Mouse (Mus musculus) intestine, embryonic 15.5 days (tissue): ENCODE data around the gene Zdbf2. TPM values are rescaled to one million over a fixed set of nuclear protein-coding genes. Genes with fewer than 3 reads are reported as not detected.

Experiments
- ATAC-seq: fragments of 200-750 bp; cut with Nextera tagmentation; 2 replicates; pipeline ENCODE4 v1.8.0; 2017; ENCODE audit warnings: moderate TSS enrichment, moderate library complexity
- H3K27ac ChIP-seq: fragments of 300-500 bp; sonication (generic); 2 replicates; pipeline ENCODE4 v1.5.1; 2015; ENCODE audit warnings: mild to moderate bottlenecking, inconsistent platforms
- H3K27me3 ChIP-seq: fragments of 300-500 bp; sonication (generic); replicated peaks from 2 replicates; pipeline ENCODE4 v1.6.1; 2015; ENCODE audit warnings: inconsistent platforms
- H3K36me3 ChIP-seq: fragments of 300-500 bp; sonication (generic); 2 replicates; pipeline ENCODE4 v1.6.1; 2015; ENCODE audit warnings: inconsistent platforms
- H3K4me1 ChIP-seq: fragments of 300-500 bp; sonication (generic); replicated peaks from 2 replicates; pipeline ENCODE4 v1.6.1; 2015; ENCODE audit warnings: inconsistent platforms
- H3K4me2 ChIP-seq: fragments of 300-500 bp; sonication (generic); replicated peaks from 2 replicates; pipeline ENCODE4 v1.6.1; 2015; ENCODE audit warnings: mild to moderate bottlenecking, inconsistent platforms
- H3K4me3 ChIP-seq: fragments of 300-500 bp; sonication (generic); replicated peaks from 2 replicates; pipeline ENCODE4 v1.5.1; 2015; ENCODE audit warnings: inconsistent platforms
- H3K9ac ChIP-seq: fragments of 300-500 bp; sonication (generic); 2 replicates; pipeline ENCODE4 v1.6.1; 2015; ENCODE audit warnings: inconsistent platforms
- H3K9me3 ChIP-seq: fragments of 300-500 bp; sonication (generic); 2 replicates; pipeline ENCODE4 v1.6.1; 2016; ENCODE audit warnings: inconsistent platforms
- WGBS: fragments of 180-500 bp; shearing (Covaris S2); methylation state at CpG from one replicate; pipeline ENCODE4 v1.1.7; 2015; 5-methylcytosine and 5-hydroxymethylcytosine counted together
- polyA plus RNA-seq: library from polyadenylated mRNA; unstranded; fragments of >200 nt; fragmentation: Nextera tagmentation; extraction: Ambion mirVana; gene quantifications from 2 replicates; pipeline ENCODE4 v1.2.1, GENCODE M21; 2015

Zdbf2 gene
- 6.3 and 7.1 TPM in 2 replicates for polyA plus RNA-seq

DNA sequence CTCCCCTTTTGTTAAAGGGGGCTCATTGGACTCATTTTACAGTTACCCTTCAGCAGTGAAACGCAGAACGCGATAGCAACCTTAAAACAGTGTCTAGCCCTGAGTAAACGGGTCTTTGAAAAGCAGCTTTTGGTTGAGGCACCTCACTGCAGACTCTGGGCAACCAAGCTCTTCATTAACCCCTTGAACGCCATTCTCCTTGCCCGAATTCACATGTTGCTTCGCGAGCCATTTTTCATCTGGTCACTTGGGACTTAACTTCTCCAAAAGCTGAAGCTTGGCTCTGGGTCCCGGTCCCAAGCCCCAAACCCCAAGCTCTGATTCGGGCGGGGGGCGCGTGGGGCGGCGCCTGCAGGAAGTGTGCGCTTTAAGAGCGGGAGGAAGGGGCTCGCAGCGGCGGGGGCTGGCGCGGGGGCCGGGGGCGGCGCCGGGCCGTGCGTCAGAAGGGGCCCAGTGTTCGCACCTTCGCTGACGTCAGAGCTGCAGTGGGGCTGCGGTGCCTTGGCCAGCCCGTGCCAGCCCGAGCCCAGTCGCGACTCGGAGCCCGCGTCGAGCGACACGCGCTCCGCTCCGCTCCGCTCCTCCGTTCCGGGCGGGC lies at the start of gene Zdbf2:
TSS of gene Zdbf2 (plus strand) at position 525 of the 598 bp plus-strand sequence.
- Histone ChIP-seq H3K36me3 (no peaks in the 10 kb centered on the region), H3K4me1 (peaks cover 8% of the 10 kb centered on the region; the same call in 1 of the 2 replicates), H3K9me3 (no peaks in the 10 kb centered on the region), H3K27me3 (peaks cover 37% of the 10 kb centered on the region), H3K9ac (peak within 1 kb of the TSS; percentile 62), H3K4me3 (peak within 1 kb of the TSS; percentile 62), H3K27ac (peak within 1 kb of the TSS; percentile 65), H3K4me2 (peak within 1 kb of the TSS; percentile 78)
- WGBS, result under 1% methylated on average over 49 of the region's 49 CpGs
- peak; percentile 90 for ATAC-seq

GRCm38 (mm10) chr1:63225009-63225408 lies 48.1 kb upstream of the Zdbf2 start:
- H3K9me3 ChIP-seq, result no peaks in the 10 kb centered on the region
- no peaks in the 10 kb centered on the region for H3K4me1 ChIP-seq
- H3K9ac ChIP-seq, result no peak overlapping the region
- WGBS, result 50% methylated on average over 4 of the region's 4 CpGs
- H3K36me3 ChIP-seq, result no peaks in the 10 kb centered on the region
- H3K27ac ChIP-seq, result no peak overlapping the region
- no peak overlapping the region for H3K4me2 ChIP-seq
- H3K27me3 ChIP-seq, result no peaks in the 10 kb centered on the region
- H3K4me3 ChIP-seq, result no peak overlapping the region
- no peak for ATAC-seq

GRCm38 (mm10) chr1:63225890-63226289 lies 47.2 kb upstream of the Zdbf2 start:
- Histone ChIP-seq H3K4me3 (no peak overlapping the region), H3K36me3 (no peaks in the 10 kb centered on the region), H3K27me3 (no peaks in the 10 kb centered on the region), H3K9me3 (no peaks in the 10 kb centered on the region), H3K4me2 (no peak overlapping the region), H3K9ac (no peak overlapping the region), H3K27ac (no peak overlapping the region), H3K4me1 (no peaks in the 10 kb centered on the region)
- ATAC-seq, result no peak
- WGBS, result 18% methylated on average over 7 of the region's 7 CpGs

DNA sequence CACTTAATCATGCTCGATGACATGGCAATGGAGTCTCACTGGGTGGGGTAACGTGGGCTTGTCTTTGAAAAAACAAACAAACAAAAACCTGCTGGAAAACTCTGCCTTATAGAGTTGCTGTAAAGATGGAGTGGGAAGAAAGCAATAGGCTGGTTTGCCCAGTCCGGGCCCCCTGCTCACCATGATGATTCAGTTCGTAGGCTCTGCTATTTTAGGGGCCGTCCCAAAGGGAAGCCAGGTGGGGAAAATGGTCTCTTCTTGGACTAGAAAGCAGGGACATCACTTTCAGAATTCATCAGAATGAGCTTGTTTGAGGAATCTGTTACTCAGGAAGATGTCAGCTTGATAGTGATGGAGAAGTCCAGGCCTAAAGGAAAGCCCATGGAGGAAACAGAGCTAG lies 45.8 kb upstream of the Zdbf2 start:
- Histone ChIP-seq H3K9ac (no peak overlapping the region), H3K4me1 (no peaks in the 10 kb centered on the region), H3K36me3 (no peaks in the 10 kb centered on the region), H3K4me3 (no peak overlapping the region), H3K27me3 (no peaks in the 10 kb centered on the region), H3K27ac (no peak overlapping the region), H3K4me2 (no peak overlapping the region), H3K9me3 (no peaks in the 10 kb centered on the region)
- WGBS, result 74% methylated on average over 5 of the region's 5 CpGs
- ATAC-seq, result no peak

DNA sequence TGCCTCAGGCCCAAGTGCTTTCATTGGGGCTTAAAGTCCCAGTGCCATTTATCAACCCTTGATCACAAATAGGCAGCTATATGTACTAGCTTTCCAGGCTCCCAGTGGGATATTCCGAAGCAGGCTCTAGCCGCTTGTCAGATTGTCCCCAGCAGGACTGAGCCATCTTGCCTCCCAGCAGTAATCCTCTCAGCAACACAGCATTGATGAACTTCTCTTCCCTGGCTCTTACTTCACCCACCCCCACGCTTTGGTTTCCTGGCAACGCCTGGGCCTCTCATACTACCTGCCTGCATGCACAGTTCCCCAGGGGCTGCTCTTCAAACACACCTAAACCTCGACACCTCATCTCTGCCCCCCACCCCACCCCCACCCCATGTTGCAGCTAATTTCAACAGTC lies 35.7 kb upstream of the Zdbf2 start:
- WGBS, result 32% methylated on average over 5 of the region's 5 CpGs
- Histone ChIP-seq H3K27ac (no peak overlapping the region), H3K4me2 (no peak overlapping the region), H3K27me3 (no peaks in the 10 kb centered on the region), H3K36me3 (no peaks in the 10 kb centered on the region), H3K9me3 (no peaks in the 10 kb centered on the region), H3K4me3 (no peak overlapping the region), H3K9ac (no peak overlapping the region), H3K4me1 (no peaks in the 10 kb centered on the region)
- no peak for ATAC-seq

GRCm38 (mm10) chr1:63239305-63239704 lies 33.8 kb upstream of the Zdbf2 start:
- H3K4me2 ChIP-seq, result no peak overlapping the region
- no peaks in the 10 kb centered on the region for H3K36me3 ChIP-seq
- no peak for ATAC-seq
- no peak overlapping the region for H3K9ac ChIP-seq
- no peaks in the 10 kb centered on the region for H3K4me1 ChIP-seq
- H3K4me3 ChIP-seq, result no peak overlapping the region
- H3K27me3 ChIP-seq, result peaks cover 3% of the 10 kb centered on the region; the same call in 1 of the 2 replicates
- WGBS, result 52% methylated on average over 4 of the region's 4 CpGs
- H3K27ac ChIP-seq, result no peak overlapping the region
- no peaks in the 10 kb centered on the region for H3K9me3 ChIP-seq

DNA sequence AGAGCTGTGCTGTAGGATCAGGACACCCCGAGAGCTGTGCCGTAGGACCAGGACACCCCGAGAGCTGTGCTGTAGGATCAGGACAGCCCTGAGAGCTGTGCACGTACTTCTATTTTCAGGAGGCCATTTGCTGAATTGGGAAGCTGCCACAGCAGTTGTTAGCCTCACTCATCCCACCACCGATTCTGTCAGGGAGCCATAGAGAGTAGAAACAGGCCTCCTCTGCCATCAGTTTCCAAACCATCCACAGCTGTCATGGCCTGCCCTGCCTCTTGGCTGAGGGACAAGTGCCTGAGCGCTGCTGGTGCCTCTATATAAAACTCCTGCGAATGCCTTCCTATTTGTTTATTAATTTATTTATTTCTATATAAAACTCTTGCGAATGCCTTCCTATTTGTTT lies 33.3 kb upstream of the Zdbf2 start:
- no peak overlapping the region for H3K4me3 ChIP-seq
- no peak overlapping the region for H3K27ac ChIP-seq
- H3K9me3 ChIP-seq, result no peaks in the 10 kb centered on the region
- H3K4me1 ChIP-seq, result no peaks in the 10 kb centered on the region
- WGBS, result 84% methylated on average over 8 of the region's 8 CpGs
- no peak for ATAC-seq
- H3K9ac ChIP-seq, result no peak overlapping the region
- peaks cover 3% of the 10 kb centered on the region; the same call in 1 of the 2 replicates for H3K27me3 ChIP-seq
- no peaks in the 10 kb centered on the region for H3K36me3 ChIP-seq
- no peak overlapping the region for H3K4me2 ChIP-seq

DNA sequence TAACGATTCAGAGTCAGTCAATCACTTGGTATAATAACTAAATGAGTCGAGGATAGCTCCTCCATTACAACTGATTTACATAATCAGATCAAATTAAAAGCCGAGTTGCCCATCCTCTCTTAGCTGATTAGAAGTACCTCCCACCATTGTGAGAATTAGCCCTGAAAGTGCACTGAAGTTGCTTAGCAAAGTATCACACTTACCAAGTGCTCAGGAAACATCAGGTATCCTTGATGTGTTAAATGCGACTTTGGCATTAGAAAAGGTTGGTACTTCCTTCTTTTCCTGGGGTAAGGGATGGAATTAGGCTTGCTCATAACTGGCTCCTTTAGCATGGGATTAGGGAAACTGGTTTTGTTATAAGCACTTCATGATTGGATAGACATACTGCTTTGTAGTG lies 29.2 kb upstream of the Zdbf2 start:
- Histone ChIP-seq H3K4me2 (no peak overlapping the region), H3K27me3 (peaks cover 30% of the 10 kb centered on the region), H3K4me1 (0 out of 2 replicates have a peak, but pooled peaks cover 4% of the 10 kb centered on the region), H3K27ac (no peak overlapping the region), H3K9me3 (no peaks in the 10 kb centered on the region), H3K36me3 (no peaks in the 10 kb centered on the region), H3K9ac (no peak overlapping the region), H3K4me3 (no peak overlapping the region)
- WGBS, result 52% methylated on average over 4 of the region's 4 CpGs
- ATAC-seq, result no peak

GRCm38 (mm10) chr1:63246862-63247521 lies 26.1 kb upstream of the Zdbf2 start:
- Histone ChIP-seq H3K36me3 (no peaks in the 10 kb centered on the region), H3K4me3 (no peak overlapping the region), H3K4me1 (0 out of 2 replicates have a peak, but pooled peaks cover 4% of the 10 kb centered on the region), H3K9ac (no peak overlapping the region), H3K4me2 (peak overlapping the region; percentile 35), H3K27me3 (peaks cover 53% of the 10 kb centered on the region), H3K27ac (no peak overlapping the region), H3K9me3 (no peaks in the 10 kb centered on the region)
- WGBS, result 5% methylated on average over 16 of the region's 16 CpGs
- peak; percentile 41 for ATAC-seq

- H3K9ac ChIP-seq, result peak overlapping the region; percentile 24; the same call in 1 of the 2 replicates
- no peak; the same call in 1 of the 2 replicates for ATAC-seq
- 1% methylated on average over 18 of the region's 18 CpGs for WGBS
Measured at GRCm38 (mm10) chr1:63247831-63248359, 25.2 kb upstream of the Zdbf2 start.

DNA sequence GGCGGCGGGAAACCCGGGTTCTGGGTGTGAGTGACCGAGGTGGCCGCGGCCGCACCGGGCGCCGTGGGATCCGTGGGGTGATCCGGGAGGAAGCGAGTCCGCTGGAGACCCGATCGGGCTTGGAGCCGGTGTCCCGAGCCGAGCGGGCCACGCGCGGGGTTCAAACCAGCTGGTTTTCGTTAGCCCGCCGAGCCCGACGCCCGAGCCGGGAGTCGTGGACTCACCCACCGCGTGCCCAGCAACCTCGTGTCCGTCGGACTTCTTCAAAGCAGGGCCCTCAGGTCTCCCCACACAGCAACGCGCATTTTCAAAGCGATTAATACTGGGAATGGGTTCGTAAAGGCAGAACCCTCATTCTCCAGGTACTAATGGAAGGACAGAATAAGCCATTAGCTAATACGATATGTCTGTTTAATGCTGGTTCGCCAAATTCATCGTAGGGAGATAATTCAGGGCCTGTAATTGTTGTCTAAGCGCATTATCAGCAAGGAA lies 24.7 kb upstream of the Zdbf2 start:
- Histone ChIP-seq H3K36me3 (no peaks in the 10 kb centered on the region), H3K9me3 (no peaks in the 10 kb centered on the region), H3K4me2 (peak overlapping the region; percentile 66), H3K4me1 (0 out of 2 replicates have a peak, but pooled peaks cover 4% of the 10 kb centered on the region), H3K4me3 (peak overlapping the region; percentile 32), H3K27ac (no peak overlapping the region), H3K27me3 (peaks cover 67% of the 10 kb centered on the region), H3K9ac (peak overlapping the region; percentile 24; the same call in 1 of the 2 replicates)
- WGBS, result 3% methylated on average over 44 of the region's 44 CpGs
- ATAC-seq, result no peak

More at GRCm38 (mm10) chr1:63247831-63248359, 25.2 kb upstream of the Zdbf2 start:
- 0 out of 2 replicates have a peak, but pooled peaks cover 4% of the 10 kb centered on the region for H3K4me1 ChIP-seq
- H3K9me3 ChIP-seq, result no peaks in the 10 kb centered on the region
- H3K36me3 ChIP-seq, result no peaks in the 10 kb centered on the region
- H3K27me3 ChIP-seq, result peaks cover 62% of the 10 kb centered on the region
- peak overlapping the region; percentile 32 for H3K4me3 ChIP-seq
- H3K27ac ChIP-seq, result no peak overlapping the region
- peak overlapping the region; percentile 66 for H3K4me2 ChIP-seq

GRCm38 (mm10) chr1:63249261-63249660 lies 23.8 kb upstream of the Zdbf2 start:
- no peak overlapping the region for H3K4me3 ChIP-seq
- no peak overlapping the region for H3K4me2 ChIP-seq
- WGBS, result 56% methylated on average over 4 of the region's 4 CpGs
- 0 out of 2 replicates have a peak, but pooled peaks cover 4% of the 10 kb centered on the region for H3K4me1 ChIP-seq
- H3K27ac ChIP-seq, result no peak overlapping the region
- no peak for ATAC-seq
- no peaks in the 10 kb centered on the region for H3K36me3 ChIP-seq
- no peak overlapping the region for H3K9ac ChIP-seq
- H3K9me3 ChIP-seq, result no peaks in the 10 kb centered on the region
- H3K27me3 ChIP-seq, result peaks cover 69% of the 10 kb centered on the region
